Mouse (Mus musculus) effector memory CD4-positive, alpha-beta T cell, adult 7 months (primary cell): Measurements from ENCODE around the gene Olfr967. TPM values are rescaled to one million over a fixed set of nuclear protein-coding genes. Genes with fewer than 3 reads are reported as not detected.

Source experiments
- polyA plus RNA-seq: library from polyadenylated mRNA; unstranded; fragments of 100-300 nt; shearing (Covaris generic); gene quantifications from one replicate; pipeline ENCODE4 v1.2.1, GENCODE M21; 2017

The Olfr967 gene
- not detected for polyA plus RNA-seq

GRCm38 (mm10) chr9:39745949-39746348 lies at the start of gene Olfr967:
Gene Olfr967, plus strand, starts transcription at chr9:39746249.

GRCm38 (mm10) chr9:39707017-39707416 lies 39.0 kb upstream of the Olfr967 start, which contains the start of gene Olfr149:
Gene Olfr149, minus strand, starts transcription at chr9:39707117.

GRCm38 (mm10) chr9:39711053-39711452 lies 35.0 kb upstream of the Olfr967 start, which contains the start of gene Olfr965:
Gene Olfr965, plus strand, starts transcription at chr9:39711353.

GRCm38 (mm10) chr9:39730678-39731077 lies 15.4 kb upstream of the Olfr967 start, which contains the start of gene Olfr150:
Gene Olfr150, plus strand, starts transcription at chr9:39730978.

GRCm38 (mm10) chr9:39783153-39783552 lies 37.1 kb downstream of the Olfr967 start, which contains the start of gene Olfr968:
Gene Olfr968, minus strand, starts transcription at chr9:39783253.

GRCm38 (mm10) chr9:39790558-39790957 lies 44.5 kb downstream of the Olfr967 start, which contains the start of gene Olfr969:
Gene Olfr969, plus strand, starts transcription at chr9:39790945.

Other genes starting within 250 kb of the Olfr967 start
- gene Olfr957, start 230.4 kb upstream of the Olfr967 start, polyA plus RNA-seq: not detected
- gene Olfr958, start 192.2 kb upstream of the Olfr967 start, polyA plus RNA-seq: 0.27 TPM
- gene Olfr959, start 170.7 kb upstream of the Olfr967 start, polyA plus RNA-seq: not detected
- gene AW551984, start 141.8 kb upstream of the Olfr967 start, polyA plus RNA-seq: 0.41 TPM
- gene Olfr148, start 135.6 kb upstream of the Olfr967 start, polyA plus RNA-seq: 0.22 TPM
- not detected for gene Olfr960, start 124.9 kb upstream of the Olfr967 start, polyA plus RNA-seq
- 0.51 TPM for gene Olfr961, start 101.2 kb upstream of the Olfr967 start, polyA plus RNA-seq
- not detected for gene Olfr963, start 79.0 kb upstream of the Olfr967 start, polyA plus RNA-seq
- gene Olfr149, start 39.1 kb upstream of the Olfr967 start, polyA plus RNA-seq: not detected
- gene Olfr965, start 34.9 kb upstream of the Olfr967 start, polyA plus RNA-seq: not detected
- gene Olfr150, start 15.3 kb upstream of the Olfr967 start, polyA plus RNA-seq: 0.52 TPM
- gene Olfr968, start 37.0 kb downstream of the Olfr967 start, polyA plus RNA-seq: not detected
- 0.55 TPM for gene Olfr969, start 44.7 kb downstream of the Olfr967 start, polyA plus RNA-seq
- not detected for gene Olfr970, start 62.6 kb downstream of the Olfr967 start, polyA plus RNA-seq
- not detected for gene Olfr971, start 90.6 kb downstream of the Olfr967 start, polyA plus RNA-seq
- gene Olfr972, start 120.2 kb downstream of the Olfr967 start, polyA plus RNA-seq: not detected
- gene Olfr229, start 161.1 kb downstream of the Olfr967 start, polyA plus RNA-seq: not detected
- 0.24 TPM for gene Olfr974, start 191.3 kb downstream of the Olfr967 start, polyA plus RNA-seq
- not detected for gene Olfr975, start 205.8 kb downstream of the Olfr967 start, polyA plus RNA-seq
- gene Olfr976, start 214.9 kb downstream of the Olfr967 start, polyA plus RNA-seq: not detected
- gene Olfr978, start 245.9 kb downstream of the Olfr967 start, polyA plus RNA-seq: 0.49 TPM